Mouse (Mus musculus) midbrain, postnatal 0 days (tissue): Measurements from ENCODE around the gene Hus1b. TPM values are rescaled to one million over a fixed set of nuclear protein-coding genes. Genes with fewer than 3 reads are reported as not detected.

Source experiments
- ATAC-seq: fragments of 200-750 bp; cut with Nextera tagmentation; 2 replicates; pipeline ENCODE4 v1.8.0; 2017; ENCODE audit warnings: moderate number of reproducible peaks, mild to moderate bottlenecking, moderate TSS enrichment, moderate library complexity; ENCODE audit not compliant: low FRiP score
- DNase-seq: peaks from one replicate; pipeline ENCODE4 v3.0.0-alpha.2; 2015; ENCODE audit warnings: low spot score
- H3K27ac ChIP-seq: fragments of 300-500 bp; sonication (generic); 2 replicates; pipeline ENCODE4 v1.5.1; 2014; ENCODE audit warnings: low read depth, mild to moderate bottlenecking, low read length, mixed read lengths
- H3K27me3 ChIP-seq: fragments of 300-500 bp; sonication (generic); 2 replicates; pipeline ENCODE4 v1.6.1; 2014; ENCODE audit warnings: low read length, control low read depth, mixed read lengths; ENCODE audit not compliant: insufficient read depth
- H3K36me3 ChIP-seq: fragments of 300-500 bp; sonication (generic); 2 replicates; pipeline ENCODE4 v1.6.1; 2014; ENCODE audit warnings: low read length, control low read depth, mixed read lengths; ENCODE audit not compliant: insufficient read depth
- H3K4me1 ChIP-seq: fragments of 300-500 bp; sonication (generic); 2 replicates; pipeline ENCODE4 v1.6.1; 2014; ENCODE audit warnings: mild to moderate bottlenecking, control low read depth, antibody characterized with exemption, low read length, mixed read lengths; ENCODE audit not compliant: insufficient read depth
- H3K4me2 ChIP-seq: fragments of 300-500 bp; sonication (generic); 2 replicates; pipeline ENCODE4 v1.6.1; 2014; ENCODE audit warnings: low read depth, mild to moderate bottlenecking, low read length, mixed read lengths; ENCODE audit not compliant: poor library complexity, severe bottlenecking
- H3K4me3 ChIP-seq: fragments of 300-500 bp; sonication (generic); 2 replicates; pipeline ENCODE4 v1.5.1; 2014; ENCODE audit warnings: low read depth, mild to moderate bottlenecking, low read length, moderate library complexity
- H3K9ac ChIP-seq: fragments of 300-500 bp; sonication (generic); replicated peaks from 2 replicates; pipeline ENCODE4 v1.6.1; 2014; ENCODE audit warnings: mild to moderate bottlenecking, low read length, moderate library complexity, mixed read lengths; ENCODE audit not compliant: poor library complexity, severe bottlenecking
- H3K9me3 ChIP-seq: fragments of 300-500 bp; sonication (generic); 2 replicates; pipeline ENCODE4 v1.6.1; 2016; ENCODE audit warnings: low read length, control low read depth
- CTCF ChIP-seq: IDR thresholded peaks from 2 replicates; pipeline ENCODE4 v1.5.1; 2016; ENCODE audit warnings: antibody characterized with exemption, mild to moderate bottlenecking
- WGBS: fragments of 180-500 bp; shearing (Covaris S2); extraction: QIAGEN DNeasy Blood & Tissue Kit; methylation state at CpG from one replicate; pipeline ENCODE4 v1.1.7; 2014; 5-methylcytosine and 5-hydroxymethylcytosine counted together
- polyA plus RNA-seq: library from polyadenylated mRNA; unstranded; fragments of >200 nt; fragmentation: Nextera tagmentation; extraction: Ambion mirVana; gene quantifications from 2 replicates; pipeline ENCODE4 v1.2.1, GENCODE M21; 2015
- total RNA-seq: library from RNA; depleted of rRNA; stranded (reverse); fragments of >200 nt; gene quantifications from 2 replicates; pipeline ENCODE4 v1.2.3, GENCODE M21; 2014

Hus1b gene
- total and polyA plus RNA-seq, 2 experiments from 2014 or later, result 0.66 TPM; not detected in 1

DNA sequence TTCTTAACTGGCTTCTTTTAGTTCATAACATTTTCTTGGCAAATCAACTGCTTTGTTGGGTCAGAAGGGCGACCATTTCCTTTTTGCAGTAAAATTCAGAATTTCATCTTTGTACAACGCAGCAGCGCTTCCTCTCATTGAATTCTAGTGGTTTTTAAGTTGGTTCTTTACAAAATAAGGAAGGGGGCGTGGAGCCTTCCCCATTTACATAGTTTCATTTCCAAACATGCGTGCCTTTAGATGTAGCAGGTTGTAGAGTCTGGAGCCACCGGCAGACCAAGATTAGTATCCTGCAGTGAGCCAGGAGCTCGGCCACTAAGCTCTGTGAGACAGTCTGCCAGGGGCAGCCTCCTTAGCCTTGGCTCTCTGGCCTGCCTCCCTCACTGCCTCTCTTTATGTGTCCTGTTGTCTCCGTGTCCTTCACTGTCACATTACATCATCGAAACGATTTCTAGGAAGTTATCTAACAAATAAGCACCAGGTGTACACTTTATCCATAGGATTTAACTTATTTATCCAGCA, 39.4 kb upstream of the Hus1b start:
- 70% methylated on average over 10 of the region's 10 CpGs for WGBS
- peak; percentile 15 for DNase-seq

DNA sequence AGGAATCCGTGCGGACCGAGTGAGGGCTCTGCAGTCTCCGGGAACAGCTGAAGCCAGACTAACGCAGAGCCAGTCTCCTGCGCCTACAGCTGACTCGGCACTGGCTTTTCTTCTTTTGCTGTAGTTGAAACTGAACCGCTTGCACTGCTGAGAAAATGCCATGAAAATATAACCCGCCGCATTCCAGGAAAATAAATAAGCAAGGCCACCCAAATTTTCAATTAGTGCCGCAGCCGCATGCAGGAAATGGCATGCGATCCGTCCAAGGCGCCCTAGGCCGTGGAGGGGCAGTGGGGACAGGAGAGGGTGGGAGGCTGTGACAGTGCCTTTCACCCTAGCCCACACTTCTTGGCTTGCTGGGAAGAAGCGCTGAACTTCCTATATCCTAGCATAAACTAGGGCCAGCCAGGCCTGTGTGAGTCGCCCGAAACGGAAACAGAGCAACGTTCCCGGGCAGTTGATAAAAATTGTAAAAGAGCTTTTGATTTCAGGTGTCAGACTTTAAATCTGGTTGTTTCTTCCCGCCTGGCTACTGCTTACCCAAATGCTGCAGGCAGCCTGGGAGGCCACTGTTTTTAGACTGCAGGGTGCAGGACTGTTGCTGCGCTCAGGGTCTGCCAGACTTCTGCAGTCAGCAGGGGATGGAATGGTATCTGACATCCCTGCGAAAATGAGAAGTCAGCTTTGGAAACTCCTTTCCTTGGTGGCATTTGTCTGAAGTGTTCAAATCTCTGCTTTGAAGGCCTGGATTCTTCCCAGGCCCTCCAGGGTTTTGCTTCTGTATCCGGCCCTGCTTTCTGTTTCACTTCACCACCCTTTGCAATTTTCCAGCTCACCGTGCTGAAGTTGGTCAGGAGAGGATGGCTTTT, 38.3 kb upstream of the Hus1b start:
- H3K9ac ChIP-seq, result peak overlapping the region; percentile 5; the same call in 1 of the 2 replicates
- H3K4me3 ChIP-seq, result peak overlapping the region; percentile 23
- TF ChIP-seq CTCF, result no peak
- DNase-seq (peak; percentile 60), ATAC-seq (peak; percentile 56)
- WGBS, result 19% methylated on average over 27 of the region's 27 CpGs
- no peaks in the 10 kb centered on the region for H3K4me1 ChIP-seq
- H3K4me2 ChIP-seq, result peak overlapping the region; percentile 63
- no peaks in the 10 kb centered on the region for H3K36me3 ChIP-seq
- H3K27ac ChIP-seq, result peak overlapping the region; percentile 44
- H3K27me3 ChIP-seq, result no peaks in the 10 kb centered on the region
- no peaks in the 10 kb centered on the region for H3K9me3 ChIP-seq

More for the DNA sequence above, 39.4 kb upstream of the Hus1b start:
- no peaks in the 10 kb centered on the region for H3K27me3 ChIP-seq
- no peak overlapping the region for H3K4me3 ChIP-seq
- H3K9me3 ChIP-seq, result no peaks in the 10 kb centered on the region
- H3K27ac ChIP-seq, result no peak overlapping the region
- no peaks in the 10 kb centered on the region for H3K36me3 ChIP-seq
- TF ChIP-seq CTCF, result no peak
- no peaks in the 10 kb centered on the region for H3K4me1 ChIP-seq
- no peak overlapping the region for H3K9ac ChIP-seq
- no peak for ATAC-seq
- no peak overlapping the region for H3K4me2 ChIP-seq

DNA sequence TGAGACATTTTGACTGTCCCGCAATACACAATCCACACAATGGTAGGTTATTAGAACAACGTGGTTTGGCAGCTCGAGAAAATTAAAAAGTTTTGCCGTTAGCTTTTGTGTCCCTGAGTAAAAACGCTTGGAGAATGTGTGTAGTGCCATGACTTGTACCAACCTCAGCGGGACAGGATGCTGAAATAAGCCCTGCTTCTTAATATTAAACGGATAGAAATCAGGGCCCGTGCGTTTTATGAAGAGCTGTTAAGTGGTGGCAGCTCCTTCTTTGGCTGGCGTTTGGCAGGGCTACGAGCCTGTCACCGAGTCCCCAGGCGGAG, 37.7 kb upstream of the Hus1b start:
- Histone ChIP-seq H3K4me1 (no peaks in the 10 kb centered on the region), H3K9ac (peak overlapping the region; percentile 5; the same call in 1 of the 2 replicates), H3K9me3 (no peaks in the 10 kb centered on the region), H3K36me3 (no peaks in the 10 kb centered on the region), H3K4me3 (peak overlapping the region; percentile 23), H3K4me2 (peak overlapping the region; percentile 63), H3K27me3 (no peaks in the 10 kb centered on the region), H3K27ac (peak overlapping the region; percentile 44)
- 16% methylated on average over 13 of the region's 13 CpGs for WGBS
- no peak for TF ChIP-seq CTCF
- DNase-seq (no peak), ATAC-seq (no peak)

DNA sequence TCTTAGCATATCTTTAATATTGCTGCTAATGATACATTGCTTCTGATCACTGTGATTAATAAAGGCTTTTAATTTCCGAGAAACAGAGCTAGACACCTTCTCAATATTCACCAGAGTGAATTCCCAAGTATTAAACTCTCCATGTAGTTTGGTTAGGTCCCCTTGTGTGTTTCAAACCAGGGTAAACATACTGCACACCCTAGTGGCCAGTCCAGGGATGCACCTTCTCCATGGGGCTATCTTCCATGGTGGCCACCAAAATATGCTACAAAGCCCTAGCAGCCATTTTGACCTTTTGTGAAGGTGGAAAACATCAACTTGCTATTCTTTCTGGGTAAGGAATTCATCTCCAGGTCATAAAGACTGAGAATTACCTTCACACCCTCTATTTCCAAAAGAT, 34.1 kb upstream of the Hus1b start:
- H3K27me3 ChIP-seq, result no peaks in the 10 kb centered on the region
- WGBS, result 76% methylated on average over 1 of the region's 1 CpGs

DNA sequence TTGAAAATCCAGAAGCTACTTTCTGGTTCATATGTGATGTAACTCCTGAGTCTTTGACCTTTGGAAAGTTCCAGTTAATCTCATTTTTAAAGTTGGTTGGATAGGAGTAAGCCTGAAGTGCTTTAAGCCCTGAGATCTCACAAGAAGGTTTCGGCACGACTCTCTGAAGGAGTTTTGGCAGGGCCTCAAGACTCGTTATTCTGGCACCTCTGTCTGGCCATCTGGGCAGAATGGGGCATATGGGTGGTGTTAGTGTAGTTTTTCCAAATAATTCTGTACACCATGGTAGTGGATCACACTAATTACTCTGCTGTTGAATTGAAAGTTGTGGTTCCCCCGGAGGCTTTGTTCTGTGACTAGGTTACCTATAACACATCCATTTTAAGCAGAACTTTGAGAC, 30.7 kb upstream of the Hus1b start:
- ATAC-seq, result no peak
- WGBS, result 72% methylated on average over 4 of the region's 4 CpGs
- peak; percentile 26 for DNase-seq

More for the DNA sequence above, 34.1 kb upstream of the Hus1b start:
- Histone ChIP-seq H3K9ac (no peak overlapping the region), H3K4me2 (no peak overlapping the region), H3K9me3 (no peaks in the 10 kb centered on the region), H3K27ac (no peak overlapping the region), H3K36me3 (no peaks in the 10 kb centered on the region), H3K4me1 (no peaks in the 10 kb centered on the region), H3K4me3 (no peak overlapping the region)
- no peak for DNase-seq
- ATAC-seq, result no peak
- peak; percentile 53 for TF ChIP-seq CTCF

DNA sequence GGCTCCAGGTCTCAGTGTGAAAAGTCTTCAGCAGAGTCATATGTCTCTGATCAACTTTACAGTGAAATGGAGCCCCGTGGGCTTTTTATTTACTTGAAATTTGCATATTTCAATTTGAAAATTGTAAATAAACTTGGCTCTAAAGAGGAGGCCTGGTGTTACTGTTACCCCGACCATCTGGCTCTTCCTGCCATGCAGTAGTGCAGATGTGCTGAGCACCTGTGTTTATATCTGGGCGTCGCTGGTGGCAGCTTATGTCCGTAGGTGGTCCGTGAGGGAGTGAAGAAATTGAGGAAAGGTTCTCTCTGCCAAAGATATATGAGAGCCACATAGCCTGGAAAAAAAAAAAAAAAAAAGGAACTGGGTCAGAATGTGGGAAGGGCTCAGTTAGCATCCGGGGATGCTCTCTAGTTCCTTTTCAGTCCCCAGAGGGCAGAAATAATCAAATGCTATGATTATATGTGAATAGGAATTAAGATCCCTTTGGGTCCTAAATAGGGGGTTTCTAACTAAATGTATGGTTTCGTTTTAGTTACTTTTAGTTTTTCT, 29.1 kb upstream of the Hus1b start:
- Histone ChIP-seq H3K27ac (no peak overlapping the region), H3K27me3 (no peaks in the 10 kb centered on the region), H3K9ac (no peak overlapping the region), H3K9me3 (no peaks in the 10 kb centered on the region), H3K4me3 (no peak overlapping the region), H3K4me1 (peaks cover 3% of the 10 kb centered on the region; the same call in 1 of the 2 replicates), H3K4me2 (no peak overlapping the region), H3K36me3 (no peaks in the 10 kb centered on the region)
- no peak for ATAC-seq
- WGBS, result 71% methylated on average over 8 of the region's 8 CpGs
- no peak for TF ChIP-seq CTCF
- no peak for DNase-seq

More for the DNA sequence above, 30.7 kb upstream of the Hus1b start:
- H3K27ac ChIP-seq, result no peak overlapping the region
- H3K36me3 ChIP-seq, result no peaks in the 10 kb centered on the region
- no peaks in the 10 kb centered on the region for H3K27me3 ChIP-seq
- H3K4me2 ChIP-seq, result no peak overlapping the region
- 0 out of 2 replicates have a peak, but pooled peaks cover 3% of the 10 kb centered on the region for H3K4me1 ChIP-seq
- no peak for TF ChIP-seq CTCF
- no peak overlapping the region for H3K4me3 ChIP-seq
- H3K9me3 ChIP-seq, result no peaks in the 10 kb centered on the region
- H3K9ac ChIP-seq, result no peak overlapping the region
